Mouse (Mus musculus) 3134 (cell line): Measurements from ENCODE around the gene Zfp729b.

Experiments used
- DNase-seq: peaks from one replicate; pipeline ENCODE4 v3.0.0-alpha.2; 2011; ENCODE audit warnings: low spot score; ENCODE audit not compliant: insufficient read length; ENCODE audit errors: extremely low read depth

The Zfp729b gene

DNA sequence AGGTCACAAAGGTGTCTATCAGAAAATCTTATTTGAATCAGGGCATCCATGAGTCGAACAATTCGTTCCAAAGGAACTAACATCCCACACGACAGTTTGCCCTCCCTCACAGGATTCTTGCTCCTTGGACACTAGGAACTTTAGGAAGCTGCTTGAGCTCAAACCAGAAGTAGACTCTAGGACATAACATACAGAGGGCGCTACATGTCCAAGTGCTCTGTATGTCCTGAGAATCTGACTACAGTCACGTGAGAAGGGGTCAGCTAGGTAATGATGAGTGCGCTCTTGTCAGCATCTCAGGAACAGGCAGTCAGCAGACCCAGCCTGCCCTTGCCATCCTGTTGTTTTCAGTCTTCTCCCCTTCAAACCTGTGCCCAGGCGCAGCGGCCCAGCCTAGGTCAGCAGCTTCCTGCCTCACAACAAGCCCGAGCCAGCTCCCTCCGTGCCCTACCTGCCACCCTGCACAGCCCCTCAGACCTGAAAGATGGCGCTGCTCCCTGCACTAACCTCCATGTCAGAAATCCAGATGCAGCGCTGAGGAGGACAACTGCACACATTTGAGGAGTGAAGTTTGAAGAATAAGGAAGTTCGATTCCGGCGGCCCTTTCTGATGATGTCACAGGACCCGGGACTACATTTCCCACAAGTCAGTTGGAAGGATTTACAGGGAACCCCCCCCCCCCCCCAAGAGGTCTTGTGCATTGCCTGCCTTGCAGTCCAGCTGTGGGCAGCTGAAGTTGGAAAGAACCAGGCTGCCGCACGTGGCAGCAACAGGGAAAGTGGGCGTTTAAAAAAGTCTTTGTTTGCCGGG is at the start of gene Zfp729b:
Gene Zfp729b, minus strand, starts transcription at position 642 of the 811 bp plus-strand sequence.
- peak; percentile 58 for DNase-seq

DNA sequence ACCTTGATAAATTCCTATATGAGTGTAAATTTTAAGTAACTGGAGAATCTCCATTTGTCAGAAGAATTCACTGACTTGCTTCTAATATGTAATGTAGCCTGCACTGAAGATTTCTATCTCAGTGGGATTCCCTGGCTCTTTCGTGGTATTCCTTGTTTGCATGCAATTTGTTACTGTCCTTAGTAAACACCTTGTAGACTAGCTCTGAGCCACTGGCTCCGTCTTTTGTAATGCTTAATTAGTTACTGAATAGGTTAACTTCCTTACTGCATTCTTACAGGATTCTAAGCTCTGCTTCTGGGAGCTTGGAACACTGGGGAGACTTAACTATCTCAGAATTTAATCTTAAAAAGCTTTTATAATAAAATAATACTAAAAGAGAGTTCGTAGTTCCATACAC is 43.0 kb upstream of the Zfp729b start:
- DNase-seq: no peak

DNA sequence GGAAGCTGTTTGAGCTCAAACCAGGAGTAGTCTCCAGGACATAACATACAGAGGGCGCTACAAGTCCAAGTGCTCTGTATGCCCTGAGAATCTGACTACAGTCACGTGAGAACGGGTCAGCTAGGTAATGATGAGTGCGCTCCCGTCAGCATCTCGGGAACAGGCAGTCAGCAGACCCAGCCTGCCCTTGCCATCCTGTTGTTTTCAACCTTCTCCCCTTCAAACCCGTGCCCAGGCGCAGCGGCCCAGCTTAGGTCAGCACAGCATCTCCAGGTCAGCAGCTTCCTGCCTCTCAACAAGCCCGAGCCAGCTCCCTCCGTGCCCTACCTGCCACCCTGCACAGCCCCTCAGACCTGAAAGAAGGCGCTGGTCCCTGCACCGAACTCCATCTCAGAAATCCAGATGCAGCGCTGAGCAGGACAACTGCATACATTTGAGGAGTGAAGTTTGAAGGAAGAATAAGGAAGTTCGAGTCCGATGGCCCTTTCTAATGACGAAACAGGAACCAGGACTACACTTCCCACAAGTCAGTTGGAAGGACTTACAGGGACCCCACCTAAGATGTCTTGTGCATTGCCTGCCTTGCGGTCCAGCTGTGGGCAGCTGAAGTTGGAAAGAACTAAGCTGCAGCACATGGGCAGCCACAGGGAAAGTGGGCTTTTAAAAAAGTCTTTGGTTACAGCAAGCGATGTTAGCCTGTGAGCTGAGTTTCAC is 27.9 kb upstream of the Zfp729b start, which contains the start of the genes Gm49345 and Zfp729a:
Gene Gm49345, minus strand, starts transcription at position 476 of the 714 bp plus-strand sequence.
Gene Zfp729a, minus strand, starts transcription at position 498 of the 714 bp plus-strand sequence.
- peak; percentile 86 for DNase-seq

DNA sequence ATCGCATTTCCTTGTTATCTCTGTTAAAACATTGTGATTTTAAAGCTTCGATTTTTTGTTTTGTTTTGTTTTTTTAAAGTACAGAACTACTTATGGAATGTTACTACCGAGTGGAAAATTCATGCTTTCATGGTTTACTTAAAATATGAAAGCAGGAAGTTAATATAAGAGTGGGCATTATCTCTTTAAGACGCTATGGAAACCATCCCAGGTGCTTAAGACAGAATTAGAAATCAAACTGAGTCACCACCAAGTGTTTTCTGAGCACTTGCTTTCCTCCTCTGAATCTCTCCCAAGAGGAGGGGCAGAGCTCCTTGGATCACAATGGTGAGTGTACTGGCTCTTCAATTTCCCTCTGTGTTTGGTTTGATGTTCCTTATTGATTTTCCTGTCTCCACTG is 601 bp upstream of the Zfp729b start:
- DNase-seq: peak; percentile 3

DNA sequence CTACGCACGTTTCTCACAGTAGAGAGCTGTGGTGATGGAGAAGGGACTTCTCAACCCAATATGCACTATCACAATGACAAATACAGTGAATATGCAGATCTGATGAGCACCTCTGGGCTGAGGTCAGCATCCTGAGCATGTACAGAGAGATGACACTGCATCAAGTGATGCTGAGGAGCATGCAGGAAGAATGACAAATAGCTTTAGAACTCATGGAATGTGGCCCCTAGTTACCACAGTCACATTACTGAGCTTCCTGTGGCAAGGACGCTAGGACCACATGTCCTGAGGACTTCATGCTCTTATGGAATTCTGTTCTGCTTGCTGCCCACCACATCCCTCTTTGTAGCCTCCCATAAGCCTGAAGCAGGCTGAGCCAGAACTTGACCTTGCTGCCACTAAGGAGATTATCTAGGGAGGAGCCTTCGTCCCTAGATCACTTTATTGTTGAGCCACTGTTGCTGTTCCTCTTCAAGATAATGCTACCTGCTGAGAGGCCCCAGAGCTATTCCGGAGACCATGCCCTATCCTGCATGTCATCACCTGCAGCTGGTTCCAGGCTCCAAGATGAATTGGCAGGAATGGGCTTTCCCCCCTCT is 36.8 kb downstream of the Zfp729b start:
- DNase-seq: peak; percentile 35

DNA sequence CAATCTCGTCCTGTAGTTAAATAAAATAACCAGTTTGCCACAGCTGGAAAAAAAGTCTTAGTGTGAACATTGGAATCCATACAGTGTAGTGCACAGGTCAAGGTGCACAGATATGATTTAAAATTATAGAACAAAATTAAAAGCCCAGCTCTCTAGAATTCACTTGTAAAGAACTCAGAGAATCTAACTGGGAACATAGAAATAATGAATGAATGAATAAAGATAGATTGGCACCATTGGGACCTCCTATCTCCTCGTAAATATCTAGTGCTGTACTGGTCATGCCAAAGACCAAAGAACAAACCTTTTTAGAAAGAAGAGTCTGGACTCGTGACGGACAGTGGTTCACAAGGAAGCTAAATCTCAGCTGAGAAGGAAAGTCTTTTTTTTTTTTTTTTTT is 55.8 kb downstream of the Zfp729b start, which contains the start of gene Zfp748:
Gene Zfp748, minus strand, starts transcription at position 101 of the 400 bp plus-strand sequence.
- DNase-seq: no peak

DNA sequence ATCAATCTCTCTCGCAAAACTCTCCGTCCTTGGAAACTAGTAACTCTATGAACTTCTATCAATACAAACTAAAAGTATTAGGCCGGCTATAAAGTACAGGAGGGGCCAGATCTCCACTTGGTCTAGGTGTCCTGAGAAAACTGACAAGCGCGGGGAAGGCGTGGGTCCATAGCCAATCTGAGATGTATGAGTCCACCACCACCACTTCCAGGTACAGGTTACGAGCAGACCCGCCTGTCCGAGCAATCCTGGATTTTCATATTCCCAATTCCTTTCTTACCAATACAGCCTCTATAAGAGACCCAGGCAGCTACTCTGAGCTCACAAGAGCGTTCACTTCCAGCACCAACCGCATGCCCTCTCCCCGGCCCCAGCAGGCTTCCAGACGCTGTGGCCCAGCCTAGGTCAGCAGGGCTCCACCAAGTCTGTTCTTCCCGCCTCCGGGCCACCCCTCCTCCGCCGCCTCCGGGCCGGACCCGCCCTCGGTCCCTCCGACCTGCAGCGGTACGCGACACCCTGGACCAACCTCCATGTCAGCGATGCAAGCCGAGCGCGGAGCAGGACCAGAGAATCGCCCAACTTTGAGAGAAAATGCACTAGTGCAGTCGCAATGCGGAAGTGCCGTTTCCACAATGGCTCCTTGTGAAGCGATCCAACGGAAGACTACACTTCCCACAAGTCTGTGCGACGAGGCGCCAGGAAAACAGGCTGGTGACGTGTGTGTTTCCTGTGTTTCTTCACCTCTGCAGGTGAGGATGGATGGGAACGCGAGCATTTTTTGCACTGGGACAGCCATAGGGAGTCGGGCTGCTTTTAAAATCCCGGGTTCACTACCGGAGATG is 56.8 kb downstream of the Zfp729b start:
- DNase-seq: peak; percentile 89

DNA sequence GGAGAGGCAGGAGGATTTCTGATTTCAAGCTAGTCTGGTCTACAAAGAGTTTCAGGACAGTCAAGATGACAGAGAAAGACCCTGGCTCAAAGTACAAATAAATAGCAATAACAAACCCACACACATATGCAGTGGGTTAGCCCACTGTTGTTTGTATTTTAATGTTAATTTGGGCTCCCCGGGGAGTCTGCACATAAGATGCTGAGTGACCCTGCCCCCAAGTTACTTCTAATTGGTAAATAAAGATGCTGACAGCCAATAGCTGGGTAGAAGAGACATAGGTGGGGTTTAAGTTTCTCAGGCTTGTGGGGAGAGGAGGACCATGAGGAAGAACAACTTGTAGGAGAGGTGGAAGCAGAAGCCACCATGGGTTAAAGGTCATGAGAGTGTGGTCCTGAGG is 63.6 kb downstream of the Zfp729b start:
- no peak for DNase-seq
